Mouse (Mus musculus) T-cell, adult 66 days (primary cell): ENCODE results near the gene Olfr1175-ps. TPM values are rescaled to one million over a fixed set of nuclear protein-coding genes. Genes with fewer than 3 reads are reported as not detected.

Source experiments
- total RNA-seq, 2 experiments: library from RNA; stranded (reverse); gene quantifications; 3 replicates in 1 of 2; 4 replicates in 1 of 2; pipeline ENCODE4 v1.2.4; 2023

Gene Olfr1175-ps
- not detected for total RNA-seq

GRCm38 (mm10) chr2:88327115-88327514 lies at the start of gene Olfr1175-ps:
Olfr1175-ps (minus strand) TSS chr2:88327215.

GRCm38 (mm10) chr2:88346392-88346791 lies 19.4 kb upstream of the Olfr1175-ps start, which contains the start of gene Olfr1177-ps:
Olfr1177-ps (minus strand) TSS chr2:88346492.

GRCm38 (mm10) chr2:88336421-88336820 lies 9.4 kb upstream of the Olfr1175-ps start, which contains the start of gene Olfr1176:
Olfr1176 (plus strand) TSS chr2:88336721.

GRCm38 (mm10) chr2:88315035-88315434 lies 12.0 kb downstream of the Olfr1175-ps start, which contains the start of gene Olfr1174-ps:
Olfr1174-ps (minus strand) TSS chr2:88315135.

GRCm38 (mm10) chr2:88279775-88280174 lies 47.2 kb downstream of the Olfr1175-ps start, which contains the start of gene Olfr1173:
Olfr1173 (minus strand) TSS chr2:88279875.

Other genes with a start within 250 kb of the Olfr1175-ps start
- not detected for gene Olfr1164, start 233.2 kb downstream of the Olfr1175-ps start, total RNA-seq
- not detected for gene Olfr1166, start 198.9 kb downstream of the Olfr1175-ps start, total RNA-seq
- gene Olfr1167, start 172.0 kb downstream of the Olfr1175-ps start, total RNA-seq = not detected
- not detected for gene Olfr1168, start 145.3 kb downstream of the Olfr1175-ps start, total RNA-seq
- gene Olfr1170, start 98.9 kb downstream of the Olfr1175-ps start, total RNA-seq = not detected
- not detected for gene Olfr1173, start 47.3 kb downstream of the Olfr1175-ps start, total RNA-seq
- gene Olfr1174-ps, start 12.1 kb downstream of the Olfr1175-ps start, total RNA-seq = not detected
- gene Olfr1176, start 9.5 kb upstream of the Olfr1175-ps start, total RNA-seq = not detected
- gene Olfr1177-ps, start 19.3 kb upstream of the Olfr1175-ps start, total RNA-seq = not detected
- gene Olfr1178, start 59.8 kb upstream of the Olfr1175-ps start, total RNA-seq = not detected
- gene Olfr1179, start 79.2 kb upstream of the Olfr1175-ps start, total RNA-seq = not detected
- gene Olfr1180, start 91.9 kb upstream of the Olfr1175-ps start, total RNA-seq = not detected
- gene Olfr1181, start 99.0 kb upstream of the Olfr1175-ps start, total RNA-seq = not detected
- not detected for gene Gm13757, start 121.9 kb upstream of the Olfr1175-ps start, total RNA-seq
- gene Olfr1183, start 127.7 kb upstream of the Olfr1175-ps start, total RNA-seq = not detected
- gene Olfr1184, start 156.4 kb upstream of the Olfr1175-ps start, total RNA-seq = not detected
- gene Olfr1185-ps1, start 166.1 kb upstream of the Olfr1175-ps start, total RNA-seq = not detected
- not detected for gene Olfr1186, start 191.3 kb upstream of the Olfr1175-ps start, total RNA-seq
- gene Olfr1188, start 229.7 kb upstream of the Olfr1175-ps start, total RNA-seq = not detected